Mouse (Mus musculus) frontal cortex, postnatal 14 days (tissue): Measurements from ENCODE around the gene Fbxl20.

Experiments used
- DNase-seq, 2 experiments: peaks; one replicate each; pipeline ENCODE4 v3.0.0; 2022; ENCODE audit warnings: low spot score in 2 of 2

Fbxl20 gene

DNA sequence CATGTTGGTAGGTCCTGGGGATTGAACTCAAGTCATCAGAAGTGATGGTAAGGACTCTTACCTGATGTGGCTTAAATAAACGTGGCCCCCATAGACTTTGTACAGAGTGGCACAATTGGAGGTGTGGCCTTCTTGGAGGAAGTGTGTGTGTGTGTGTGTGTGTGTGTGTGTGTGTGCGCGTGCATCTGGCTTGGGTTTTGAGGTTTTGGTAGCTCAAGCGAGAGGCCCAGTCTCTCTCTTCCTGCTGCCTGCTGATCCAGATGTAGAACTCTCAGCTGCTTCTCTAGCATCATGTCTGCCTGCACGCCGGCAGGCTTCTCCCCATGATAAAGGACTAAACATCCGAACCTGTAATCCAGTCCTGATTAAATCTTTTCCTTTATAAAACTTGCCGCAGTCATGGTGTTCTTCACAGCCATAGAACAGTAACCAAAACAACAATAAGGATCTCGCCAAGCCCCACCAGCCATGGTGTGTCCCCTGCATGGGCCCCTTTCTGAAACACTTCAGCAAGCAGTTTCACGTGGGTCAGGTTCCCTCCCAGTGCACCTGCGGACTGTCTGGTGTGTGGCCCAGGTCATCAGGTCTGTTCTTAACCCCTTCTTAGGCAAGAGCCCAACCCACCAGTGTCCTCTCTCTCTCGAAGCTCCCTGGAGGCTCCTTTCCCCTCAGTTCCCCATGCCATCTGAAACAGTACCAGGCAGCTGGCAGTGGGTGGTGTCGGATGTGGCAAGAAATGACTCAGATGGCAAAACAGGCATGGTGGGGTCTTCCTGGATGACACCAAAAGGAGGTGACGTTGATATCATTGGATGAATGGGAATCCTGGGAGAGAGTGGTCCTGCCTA, 100.3 kb downstream of the Fbxl20 start:
- no peak for DNase-seq

DNA sequence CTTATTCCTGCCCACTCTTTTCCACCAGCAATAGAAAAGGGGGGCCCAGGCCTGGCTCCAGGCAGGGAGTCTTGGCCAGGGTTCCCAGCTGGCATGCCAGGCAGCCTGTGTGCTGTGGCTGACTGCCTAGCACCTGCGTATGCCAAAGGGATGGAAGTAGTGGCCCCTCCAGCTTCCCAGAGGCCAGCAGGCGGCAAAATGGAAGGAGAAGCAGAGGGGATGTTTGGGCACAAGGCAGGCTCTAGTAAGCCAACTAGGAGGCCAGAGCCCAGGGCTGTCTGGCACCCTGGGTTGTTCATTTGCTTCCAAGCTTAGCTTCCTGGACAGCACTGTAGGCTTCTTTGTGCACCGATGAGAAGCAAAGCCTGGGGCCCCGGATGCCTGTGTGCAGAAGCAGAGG, 102.5 kb downstream of the Fbxl20 start:
- no peak for DNase-seq

DNA sequence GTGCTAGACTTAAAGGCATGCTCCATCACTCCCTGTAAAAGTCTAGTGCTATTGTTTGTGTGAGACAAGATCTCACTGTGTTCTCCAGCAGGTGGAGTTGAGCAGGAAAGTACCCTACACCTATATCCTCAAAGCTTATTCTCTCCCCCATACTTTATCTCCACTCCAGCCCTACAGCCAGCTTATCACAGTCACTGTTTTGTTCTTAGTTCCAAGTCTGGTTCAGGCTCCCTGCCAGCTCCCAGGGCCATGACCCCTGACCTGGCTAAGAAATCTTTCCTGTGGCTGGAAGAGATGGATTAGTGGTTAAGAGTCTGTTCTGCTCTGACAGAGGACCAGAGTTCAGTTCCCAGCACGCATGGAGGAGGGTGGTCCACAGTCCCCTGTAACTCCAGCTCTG, 103.7 kb downstream of the Fbxl20 start:
- DNase-seq = no peak

DNA sequence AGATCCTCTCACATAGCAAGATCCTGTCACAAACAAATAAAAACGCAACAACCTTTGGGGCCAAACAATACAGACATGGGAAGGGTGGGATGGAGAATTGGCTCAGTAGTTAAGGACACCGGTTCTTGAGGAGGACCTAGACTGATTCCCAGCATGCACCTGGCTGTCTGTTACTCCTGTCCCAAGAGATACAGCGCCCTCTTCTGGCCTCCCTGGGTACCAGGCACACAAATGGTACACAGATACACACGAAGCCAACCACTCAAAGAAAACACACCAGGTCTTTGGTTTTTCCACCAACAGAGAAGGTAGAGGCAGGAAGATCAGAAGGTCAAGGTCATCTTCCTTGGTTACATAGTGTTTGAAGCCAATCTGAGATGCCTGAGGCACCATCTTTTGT, 104.6 kb downstream of the Fbxl20 start:
- DNase-seq = no peak

DNA sequence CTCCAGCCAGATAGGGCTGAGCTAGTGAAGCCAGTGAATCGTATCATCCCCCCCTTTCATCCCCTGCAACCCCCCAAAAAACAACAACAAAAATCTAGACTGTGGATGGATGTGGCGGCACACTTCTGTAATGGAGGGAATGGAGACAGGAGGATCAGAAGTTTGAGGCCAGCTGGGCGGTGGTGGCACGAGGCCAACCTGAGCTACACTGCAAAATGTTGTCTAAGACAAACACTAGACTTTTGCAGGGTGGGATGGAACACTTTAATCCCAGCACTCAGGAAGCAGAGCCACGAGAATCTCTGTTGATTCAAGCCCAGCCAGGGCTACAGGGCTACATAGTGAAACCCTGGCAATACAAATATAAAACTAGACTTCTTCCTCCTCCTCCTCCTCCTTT, 106.1 kb downstream of the Fbxl20 start:
- no peak for DNase-seq

DNA sequence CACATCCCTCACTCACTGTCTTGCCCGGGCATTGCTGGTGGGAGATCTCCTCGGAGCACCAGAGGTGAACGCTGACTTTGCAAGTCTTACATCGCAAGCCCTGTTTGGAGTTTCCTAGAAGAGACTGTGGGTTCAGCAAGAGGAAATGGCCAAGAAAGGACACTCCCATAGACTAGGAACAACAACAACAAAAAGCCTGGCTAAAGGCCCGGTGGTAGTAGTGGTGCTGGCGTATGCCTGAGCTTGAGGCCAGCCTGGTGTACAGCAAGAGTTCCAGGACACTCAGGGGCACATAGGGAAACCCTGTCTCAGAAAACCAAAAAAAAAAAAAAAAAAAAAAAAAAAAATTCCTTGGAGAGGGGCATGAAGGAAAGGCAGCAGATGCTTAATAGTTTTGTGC, 107.5 kb downstream of the Fbxl20 start:
- DNase-seq = no peak

DNA sequence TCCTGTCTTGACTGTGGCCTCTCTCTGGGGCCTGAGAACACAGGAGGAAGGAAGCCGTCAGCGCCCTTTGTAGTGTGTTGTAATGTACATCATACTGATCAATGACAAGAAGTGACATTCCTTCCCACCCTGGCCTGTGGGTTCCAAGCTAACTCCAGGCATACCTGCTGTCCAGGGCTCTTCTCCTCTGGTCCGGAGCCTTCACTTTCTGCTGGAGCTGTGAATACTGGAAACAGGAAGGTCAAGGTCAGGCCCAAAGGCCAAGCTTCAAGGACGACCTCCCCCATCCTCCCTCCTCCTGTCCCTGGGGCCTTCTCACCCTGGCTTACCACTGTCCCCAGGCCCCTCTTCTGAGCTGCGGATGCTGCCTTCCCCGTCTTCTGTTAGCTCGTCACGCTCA, 109.2 kb downstream of the Fbxl20 start:
- no peak for DNase-seq

DNA sequence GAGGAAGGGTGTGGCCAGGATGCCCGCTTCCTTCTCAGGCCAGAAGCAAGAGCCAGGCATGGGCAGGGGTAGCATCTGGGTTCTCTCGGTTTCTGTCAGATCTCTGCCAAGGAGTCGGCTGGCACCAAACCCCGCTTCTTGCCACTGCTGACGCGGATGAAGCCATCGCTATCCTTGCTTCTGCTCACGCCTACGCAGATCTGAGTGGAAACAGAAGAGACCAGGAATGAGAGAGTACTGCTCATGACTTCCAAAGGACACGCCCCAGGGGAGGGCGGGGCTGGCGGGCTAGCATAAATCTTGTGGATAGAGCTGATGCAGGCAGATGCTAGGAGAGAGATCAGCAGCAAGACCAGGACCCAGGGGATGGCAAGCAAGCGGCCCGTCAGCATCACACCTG, 112.3 kb downstream of the Fbxl20 start:
- no peak for DNase-seq

DNA sequence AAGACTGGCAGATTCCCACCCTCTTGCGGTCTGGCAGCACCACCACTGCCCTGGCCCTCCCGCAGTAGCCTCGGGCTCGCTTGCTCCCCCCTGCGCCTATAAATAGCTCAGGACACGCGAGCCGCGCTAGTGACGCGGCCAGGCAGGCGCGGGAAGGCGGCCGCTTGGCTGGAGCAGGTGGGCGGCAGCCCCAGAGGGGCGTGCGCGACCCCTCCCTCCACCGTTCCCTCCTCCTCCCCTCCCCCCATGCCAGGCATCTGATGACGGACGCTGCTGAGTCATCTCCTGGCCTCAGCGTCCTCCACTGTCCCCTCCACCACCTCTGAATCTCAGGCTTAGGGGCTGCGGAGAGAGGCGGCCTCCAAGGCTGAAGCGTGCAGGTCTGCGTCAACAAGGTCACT, 114.2 kb downstream of the Fbxl20 start:
- no peak for DNase-seq

DNA sequence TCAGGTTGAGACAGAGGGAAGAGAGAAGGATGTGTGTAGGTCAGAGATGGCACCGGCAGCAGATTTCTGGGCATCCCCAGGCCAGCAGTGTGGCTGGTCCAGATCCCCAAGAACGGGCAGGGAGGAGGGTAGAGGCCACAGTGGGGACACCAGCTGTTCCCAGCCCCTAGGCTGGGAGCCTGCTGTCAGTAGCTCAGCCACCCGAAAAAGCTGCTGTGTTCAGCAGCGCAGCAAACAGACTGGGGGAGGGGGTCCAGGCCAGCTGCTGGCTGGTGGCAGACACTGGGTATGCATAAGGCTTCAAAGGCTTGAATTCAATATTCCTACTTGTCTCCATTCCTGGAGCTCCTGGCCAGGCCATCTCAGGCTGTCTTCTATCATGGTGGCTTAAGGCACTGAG, 115.4 kb downstream of the Fbxl20 start:
- DNase-seq = no peak

DNA sequence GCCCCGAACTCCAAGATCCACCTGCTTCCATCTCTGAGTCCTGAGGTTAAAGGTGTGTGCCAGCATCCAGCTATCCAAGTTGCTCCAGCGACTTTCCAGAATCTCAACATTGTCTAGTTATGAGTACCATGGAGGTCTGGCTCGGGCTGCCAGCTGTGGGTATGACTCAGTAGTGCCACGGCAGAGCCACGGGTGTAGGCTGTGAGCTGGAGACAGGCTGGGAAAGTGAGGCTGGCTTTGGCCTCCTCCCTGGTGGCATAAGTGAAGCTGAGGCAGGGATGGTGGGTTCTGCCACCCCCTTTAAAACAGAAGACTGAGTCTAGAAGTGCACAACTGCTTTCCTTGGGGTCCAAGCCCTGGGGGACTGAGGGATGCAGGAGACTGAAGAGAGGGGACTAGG, 116.1 kb downstream of the Fbxl20 start:
- DNase-seq = no peak
